Mouse (Mus musculus) forebrain, embryonic 13.5 days (tissue): Measurements from ENCODE around the gene Cend1. TPM values are rescaled to one million over a fixed set of nuclear protein-coding genes. Genes with fewer than 3 reads are reported as not detected.
A peak's percentile ranks its signal among the peaks of the same experiment; 100 is the strongest.

Experiments
- ATAC-seq: fragments of 200-750 bp; cut with Nextera tagmentation; 2 replicates; pipeline ENCODE4 v1.8.0; 2017
- H3K27ac ChIP-seq: fragments of 300-500 bp; sonication (generic); 2 replicates; pipeline ENCODE4 v1.5.1; 2015; ENCODE audit warnings: inconsistent platforms, mild to moderate bottlenecking, moderate library complexity
- H3K27me3 ChIP-seq: fragments of 300-500 bp; sonication (generic); 2 replicates; pipeline ENCODE4 v1.6.1; 2015; ENCODE audit warnings: mild to moderate bottlenecking, inconsistent platforms
- H3K36me3 ChIP-seq: fragments of 300-500 bp; sonication (generic); 2 replicates; pipeline ENCODE4 v1.6.1; 2015; ENCODE audit warnings: mild to moderate bottlenecking, inconsistent platforms; ENCODE audit not compliant: poor library complexity, severe bottlenecking
- H3K4me1 ChIP-seq: fragments of 300-500 bp; sonication (generic); 2 replicates; pipeline ENCODE4 v1.6.1; 2015; ENCODE audit warnings: inconsistent platforms
- H3K4me2 ChIP-seq: fragments of 300-500 bp; sonication (generic); 2 replicates; pipeline ENCODE4 v1.6.1; 2015; ENCODE audit warnings: inconsistent platforms, mild to moderate bottlenecking, moderate library complexity
- H3K4me3 ChIP-seq: fragments of 300-500 bp; sonication (generic); 2 replicates; pipeline ENCODE4 v1.5.1; 2015; ENCODE audit warnings: mild to moderate bottlenecking, inconsistent platforms
- H3K9ac ChIP-seq: fragments of 300-500 bp; sonication (generic); 2 replicates; pipeline ENCODE4 v1.6.1; 2015; ENCODE audit warnings: mild to moderate bottlenecking, inconsistent platforms
- H3K9me3 ChIP-seq: fragments of 300-500 bp; sonication (generic); replicated peaks from 2 replicates; pipeline ENCODE4 v1.6.1; 2016; ENCODE audit warnings: inconsistent platforms
- WGBS: fragments of 180-500 bp; shearing (Covaris S2); methylation state at CpG from one replicate; pipeline ENCODE4 v1.1.7; 2015; 5-methylcytosine and 5-hydroxymethylcytosine counted together
- polyA plus RNA-seq: library from polyadenylated mRNA; unstranded; fragments of >200 nt; fragmentation: Nextera tagmentation; extraction: Ambion mirVana; gene quantifications from 2 replicates; pipeline ENCODE4 v1.2.1, GENCODE M21; 2015

Gene Cend1
- polyA plus RNA-seq, 1 experiment from 2014 or later = 27.5 TPM

DNA sequence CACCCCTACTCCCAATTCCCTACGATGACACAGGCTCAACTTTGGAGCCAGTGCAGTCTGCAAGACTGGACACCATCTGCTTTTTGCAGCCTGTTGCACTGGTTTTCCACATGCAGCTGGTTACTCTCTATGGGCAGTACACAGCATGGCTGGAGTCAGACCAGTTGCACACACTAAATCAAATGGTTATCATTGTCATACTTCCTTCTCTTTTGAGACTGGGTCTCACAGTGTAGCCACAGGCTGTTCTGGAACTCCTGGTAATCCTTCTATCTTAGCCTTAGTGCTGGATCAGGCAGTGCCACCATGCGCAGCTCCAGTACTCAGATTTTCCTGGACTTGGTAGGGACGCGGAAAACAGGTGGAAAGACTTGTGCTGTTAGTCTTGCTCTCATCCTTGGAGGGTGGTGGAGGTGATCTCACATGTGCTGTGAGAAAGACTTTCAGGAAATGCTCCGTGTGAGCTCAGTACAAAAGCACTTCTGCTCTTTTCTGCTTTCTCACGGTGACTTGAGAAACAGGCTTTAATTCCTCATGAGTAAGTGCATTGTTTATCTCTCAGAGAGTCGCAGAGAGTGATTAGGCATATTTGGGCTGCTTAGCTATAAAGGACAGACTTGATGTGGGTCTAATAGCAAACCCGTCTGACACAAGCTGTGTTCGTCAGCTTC, 36.6 kb downstream of the Cend1 start:
- H3K36me3 ChIP-seq = peaks cover 20% of the 10 kb centered on the region
- H3K9ac ChIP-seq = peak overlapping the region; percentile 79
- ATAC-seq = no peak; the same call in 1 of the 2 replicates
- peak overlapping the region; percentile 92 for H3K4me2 ChIP-seq
- peak overlapping the region; percentile 44; the same call in 1 of the 2 replicates for H3K27ac ChIP-seq
- WGBS = 10% methylated on average over 9 of the region's 9 CpGs
- peaks cover 15% of the 10 kb centered on the region for H3K27me3 ChIP-seq
- H3K4me1 ChIP-seq = peaks cover 14% of the 10 kb centered on the region
- H3K9me3 ChIP-seq = no peaks in the 10 kb centered on the region
- H3K4me3 ChIP-seq = peak overlapping the region; percentile 68

- ATAC-seq = peak; percentile 96
- under 1% methylated on average over 57 of the region's 57 CpGs for WGBS
- peaks cover 15% of the 10 kb centered on the region for H3K36me3 ChIP-seq
- H3K4me1 ChIP-seq = peaks cover 14% of the 10 kb centered on the region
- H3K4me3 ChIP-seq = peak within 1 kb of the TSS; percentile 68
- peaks cover 15% of the 10 kb centered on the region for H3K27me3 ChIP-seq
- H3K4me2 ChIP-seq = peak within 1 kb of the TSS; percentile 92
- H3K9me3 ChIP-seq = no peaks in the 10 kb centered on the region
- H3K27ac ChIP-seq = peak within 1 kb of the TSS; percentile 57
- peak within 1 kb of the TSS; percentile 79 for H3K9ac ChIP-seq
Observed at GRCm38 (mm10) chr7:141391625-141392551, 37.4 kb downstream of the Cend1 start, which contains the start of gene Taldo1. TSS of gene Taldo1 (plus strand) at chr7:141392199.

- H3K9ac ChIP-seq = no peak overlapping the region
- H3K27ac ChIP-seq = no peak overlapping the region
- no peak overlapping the region for H3K4me3 ChIP-seq
- no peaks in the 10 kb centered on the region for H3K9me3 ChIP-seq
- peaks cover 2% of the 10 kb centered on the region; the same call in 1 of the 2 replicates for H3K36me3 ChIP-seq
- H3K4me1 ChIP-seq = peaks cover 14% of the 10 kb centered on the region
- peak overlapping the region; percentile 92; the same call in 1 of the 2 replicates for H3K4me2 ChIP-seq
- 57% methylated on average over 9 of the region's 9 CpGs for WGBS
- H3K27me3 ChIP-seq = peaks cover 15% of the 10 kb centered on the region
- ATAC-seq = no peak
Observed at GRCm38 (mm10) chr7:141390326-141391259, 38.7 kb downstream of the Cend1 start.

DNA sequence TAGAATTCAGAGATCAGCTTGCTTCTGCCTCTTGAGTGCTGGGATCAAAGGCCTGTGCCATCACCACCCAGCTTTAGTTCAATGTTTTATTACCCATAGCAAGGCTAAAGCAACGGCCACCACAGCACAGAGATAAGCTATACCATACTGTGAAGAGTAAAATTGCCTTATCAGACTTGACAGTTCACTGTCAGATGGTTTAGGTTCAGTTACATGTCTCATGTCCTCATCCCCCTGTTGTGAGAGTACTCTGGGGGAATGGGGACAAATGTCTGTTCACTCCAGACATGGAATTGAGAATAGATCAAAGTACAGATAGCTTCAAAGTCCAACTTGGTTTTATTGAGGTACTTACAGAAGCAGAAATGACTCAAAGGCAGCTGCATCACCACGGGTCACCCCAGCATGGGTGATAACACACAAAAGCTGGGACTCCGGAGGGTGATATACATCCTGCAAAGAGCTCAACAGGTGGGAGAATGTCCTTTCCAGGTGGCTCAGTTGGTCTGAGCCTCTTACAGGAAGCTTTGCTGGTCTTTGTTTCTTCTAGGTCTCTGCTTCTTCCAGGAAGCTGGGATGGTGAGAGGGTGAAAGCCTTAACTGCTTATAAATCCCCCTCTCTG, 40.7 kb downstream of the Cend1 start:
- ATAC-seq = no peak
- whole genome bisulfite sequencing = 65% methylated on average over 3 of the region's 3 CpGs
- H3K4me2 ChIP-seq = no peak overlapping the region
- H3K9ac ChIP-seq = no peak overlapping the region
- H3K27ac ChIP-seq = no peak overlapping the region
- no peak overlapping the region for H3K4me3 ChIP-seq
- peaks cover 14% of the 10 kb centered on the region for H3K4me1 ChIP-seq
- H3K27me3 ChIP-seq = peaks cover 22% of the 10 kb centered on the region
- no peaks in the 10 kb centered on the region for H3K9me3 ChIP-seq
- no peaks in the 10 kb centered on the region for H3K36me3 ChIP-seq

DNA sequence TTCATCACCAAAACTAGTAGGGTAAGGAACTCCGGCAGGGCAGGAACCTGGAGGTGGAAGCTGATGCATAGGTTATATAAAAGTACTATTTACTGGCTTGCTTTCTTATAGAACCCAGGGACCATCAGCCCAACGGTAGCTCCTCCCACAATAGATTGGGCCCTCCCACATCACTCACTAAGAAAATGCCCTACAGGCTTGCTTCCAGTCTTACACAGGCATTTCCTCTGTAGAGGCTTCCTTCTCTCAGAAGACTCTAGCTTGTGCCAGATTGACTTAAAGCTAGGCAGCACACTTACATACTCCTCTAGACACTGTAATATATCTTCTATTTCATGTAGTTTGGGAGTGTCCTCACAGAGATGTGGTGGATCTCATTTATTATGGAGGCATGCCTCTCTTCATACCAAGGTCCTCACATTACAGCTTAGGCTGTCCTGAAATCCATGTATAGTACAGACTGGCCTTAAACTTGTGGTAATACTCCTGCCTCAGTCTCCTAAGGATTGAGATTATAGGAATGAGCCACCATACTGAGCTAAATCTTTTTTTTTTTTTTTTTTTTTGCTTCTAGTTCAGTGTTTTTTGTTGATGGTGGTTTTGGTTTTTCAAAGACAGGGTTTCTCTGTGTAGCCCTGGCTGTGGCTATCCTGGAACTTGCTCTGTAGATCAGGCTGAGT, 41.3 kb downstream of the Cend1 start:
- no peak overlapping the region for H3K4me3 ChIP-seq
- H3K27ac ChIP-seq = no peak overlapping the region
- H3K4me1 ChIP-seq = peaks cover 11% of the 10 kb centered on the region
- H3K9me3 ChIP-seq = no peaks in the 10 kb centered on the region
- 58% methylated on average over 2 of the region's 2 CpGs for WGBS
- no peak overlapping the region for H3K9ac ChIP-seq
- no peak overlapping the region for H3K4me2 ChIP-seq
- ATAC-seq = no peak
- no peaks in the 10 kb centered on the region for H3K36me3 ChIP-seq
- H3K27me3 ChIP-seq = peaks cover 23% of the 10 kb centered on the region

GRCm38 (mm10) chr7:141381068-141381835, 48.0 kb downstream of the Cend1 start:
- no peaks in the 10 kb centered on the region for H3K36me3 ChIP-seq
- no peak for ATAC-seq
- H3K27ac ChIP-seq = no peak overlapping the region
- peaks cover 12% of the 10 kb centered on the region for H3K27me3 ChIP-seq
- no peak overlapping the region for H3K4me2 ChIP-seq
- H3K4me1 ChIP-seq = no peaks in the 10 kb centered on the region
- 80% methylated on average over 4 of the region's 4 CpGs for WGBS
- H3K4me3 ChIP-seq = no peak overlapping the region
- no peaks in the 10 kb centered on the region for H3K9me3 ChIP-seq
- H3K9ac ChIP-seq = no peak overlapping the region

DNA sequence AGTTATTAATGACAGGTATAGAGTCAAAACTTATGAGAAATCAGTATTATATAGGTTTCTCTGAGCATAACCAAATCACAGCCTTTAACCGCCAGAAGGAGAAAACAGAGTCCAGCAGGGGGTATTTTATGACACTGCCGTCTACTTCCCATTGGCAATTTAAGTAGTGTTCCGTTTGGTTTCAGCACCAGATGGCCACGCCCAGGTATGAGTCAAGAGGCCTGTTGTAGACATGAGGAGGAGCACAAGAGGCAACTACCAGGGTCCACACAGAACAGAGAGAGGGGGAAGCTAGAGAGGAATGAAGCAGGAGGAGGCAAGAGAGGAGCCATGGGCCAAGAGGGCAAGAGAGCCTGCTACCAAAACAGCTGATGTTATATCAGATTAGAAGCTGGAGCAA, 49.7 kb downstream of the Cend1 start:
- Histone ChIP-seq H3K36me3 (no peaks in the 10 kb centered on the region), H3K9me3 (no peaks in the 10 kb centered on the region), H3K4me3 (no peak overlapping the region), H3K27ac (no peak overlapping the region), H3K4me2 (no peak overlapping the region), H3K27me3 (peaks cover 12% of the 10 kb centered on the region), H3K4me1 (no peaks in the 10 kb centered on the region), H3K9ac (no peak overlapping the region)
- ATAC-seq = no peak
- WGBS = 67% methylated on average over 4 of the region's 4 CpGs

Other genes with a start within 250 kb of the Cend1 start
- gene Hras, start 235.5 kb downstream of the Cend1 start, polyA plus RNA-seq = 67.2 and 73.9 TPM in 2 replicates
- gene Lrrc56, start 235.3 kb downstream of the Cend1 start, polyA plus RNA-seq = 12.6 and 17.3 TPM in 2 replicates
- gene Lmntd2, start 215.4 kb downstream of the Cend1 start, polyA plus RNA-seq = 2.1 and 2.3 TPM in 2 replicates
- gene Rassf7, start 213.6 kb downstream of the Cend1 start, polyA plus RNA-seq = 29.4 and 33.8 TPM in 2 replicates
- 82.4 and 91.3 TPM in 2 replicates for gene Phrf1, start 200.7 kb downstream of the Cend1 start, polyA plus RNA-seq
- gene Irf7, start 163.0 kb downstream of the Cend1 start, polyA plus RNA-seq = 1.0 and 1.1 TPM in 2 replicates
- not detected in 2 replicates for gene Cdhr5, start 152.7 kb downstream of the Cend1 start, polyA plus RNA-seq
- gene Sct, start 150.4 kb downstream of the Cend1 start, polyA plus RNA-seq = 0.60 and 0.62 TPM in 2 replicates
- 0.55 and 0.70 TPM in 2 replicates for gene Drd4, start 137.5 kb downstream of the Cend1 start, polyA plus RNA-seq
- 88.1 and 105 TPM in 2 replicates for gene Deaf1, start 101.8 kb downstream of the Cend1 start, polyA plus RNA-seq
- 61.3 and 66.0 TPM in 2 replicates for gene Tmem80, start 101.8 kb downstream of the Cend1 start, polyA plus RNA-seq
- gene Eps8l2, start 90.6 kb downstream of the Cend1 start, polyA plus RNA-seq = 0.43 and 0.64 TPM in 2 replicates
- gene Taldo1, start 37.3 kb downstream of the Cend1 start, polyA plus RNA-seq = 386 and 415 TPM in 2 replicates
- gene Gatd1, start 15.4 kb downstream of the Cend1 start, polyA plus RNA-seq = 53.2 and 55.6 TPM in 2 replicates
- 58.2 and 65.1 TPM in 2 replicates for gene Slc25a22, start 8.4 kb upstream of the Cend1 start, polyA plus RNA-seq
- gene Pidd1, start 14.5 kb upstream of the Cend1 start, polyA plus RNA-seq = 10.9 and 13.4 TPM in 2 replicates
- gene Rplp2, start 17.9 kb upstream of the Cend1 start, polyA plus RNA-seq = 939 and 1,119 TPM in 2 replicates
- 19.5 and 21.0 TPM in 2 replicates for gene Pnpla2, start 25.7 kb upstream of the Cend1 start, polyA plus RNA-seq
- gene Cracr2b, start 31.6 kb upstream of the Cend1 start, polyA plus RNA-seq = 3.2 and 6.0 TPM in 2 replicates
- 12.0 and 14.3 TPM in 2 replicates for gene Cd151, start 37.9 kb upstream of the Cend1 start, polyA plus RNA-seq
- 76.5 and 89.5 TPM in 2 replicates for gene Polr2l, start 45.6 kb upstream of the Cend1 start, polyA plus RNA-seq
- 18.0 and 20.0 TPM in 2 replicates for gene Tspan4, start 45.7 kb upstream of the Cend1 start, polyA plus RNA-seq
- 24.3 and 31.8 TPM in 2 replicates for gene Chid1, start 110.4 kb upstream of the Cend1 start, polyA plus RNA-seq
- gene Ap2a2, start 132.7 kb upstream of the Cend1 start, polyA plus RNA-seq = 83.2 and 93.1 TPM in 2 replicates
- gene Muc6, start 225.8 kb upstream of the Cend1 start, polyA plus RNA-seq = 0.10 and 0.25 TPM in 2 replicates